Mouse (Mus musculus) MEL (cell line): ENCODE data around the gene Scube3. TPM values are rescaled to one million over a fixed set of nuclear protein-coding genes. Genes with fewer than 3 reads are reported as not detected.
A peak's percentile ranks its signal among the peaks of the same experiment; 100 is the strongest.

Source experiments
- DNase-seq: peaks from one replicate; pipeline ENCODE4 v3.0.0; 2011; ENCODE audit warnings: low read depth, low spot score
- H3K27ac ChIP-seq: 2 replicates; pipeline ENCODE4 v1.5.1; 2012; ENCODE audit warnings: low read depth, mild to moderate bottlenecking, control low read depth, low read length, moderate library complexity; ENCODE audit not compliant: control insufficient read depth
- H3K27me3 ChIP-seq, 2 experiments: fragments of 150-350 bp in 1 of 2; sonication (generic) in 1 of 2; 2 replicates each; pipeline ENCODE4 v1.6.1; 2012; ENCODE audit warnings: low read length in 2 of 2, mild to moderate bottlenecking in 2 of 2, improper control_type of control experiment in 1 of 2, moderate library complexity in 1 of 2; ENCODE audit not compliant: insufficient read depth in 2 of 2, control insufficient read depth in 1 of 2
- H3K36me3 ChIP-seq, 2 experiments: 2 replicates each; pipeline ENCODE4 v1.6.1; 2012 to 2014; ENCODE audit warnings: low read length in 2 of 2, improper control_type of control experiment in 1 of 2, inconsistent platforms in 1 of 2, mild to moderate bottlenecking in 1 of 2; ENCODE audit not compliant: insufficient read depth in 2 of 2, control insufficient read depth in 1 of 2
- H3K4me1 ChIP-seq, 2 experiments: fragments of 150-350 bp in 1 of 2; sonication (generic) in 1 of 2; 2 replicates each; pipeline ENCODE4 v1.6.1; 2012; ENCODE audit warnings: low read length in 2 of 2, improper control_type of control experiment in 1 of 2, mild to moderate bottlenecking in 1 of 2; ENCODE audit not compliant: insufficient read depth in 2 of 2, control insufficient read depth in 1 of 2
- H3K4me3 ChIP-seq, 2 experiments: fragments of 150-350 bp in 1 of 2; sonication (generic) in 1 of 2; 2 replicates each; pipeline ENCODE4 v1.5.1; 2012; ENCODE audit warnings: low read depth in 2 of 2, low read length in 2 of 2, mild to moderate bottlenecking in 2 of 2, moderate library complexity in 2 of 2, control low read depth in 1 of 2, improper control_type of control experiment in 1 of 2; ENCODE audit not compliant: control insufficient read depth in 1 of 2, insufficient read depth in 1 of 2
- H3K79me2 ChIP-seq: 2 replicates; pipeline ENCODE4 v1.6.1; 2012; ENCODE audit warnings: mild to moderate bottlenecking, low read length, moderate library complexity; ENCODE audit not compliant: control insufficient read depth, poor library complexity, insufficient read depth
- H3K9ac ChIP-seq: 2 replicates; pipeline ENCODE4 v1.6.1; 2012; ENCODE audit warnings: low read depth, mild to moderate bottlenecking, control low read depth, low read length, moderate library complexity; ENCODE audit not compliant: control insufficient read depth, poor library complexity, severe bottlenecking
- H3K9me3 ChIP-seq: fragments of 150-350 bp; sonication (generic); replicated peaks from 2 replicates; pipeline ENCODE4 v1.6.1; 2012; ENCODE audit warnings: mild to moderate bottlenecking, low read length, improper control_type of control experiment, moderate library complexity; ENCODE audit not compliant: insufficient read depth
- CHD1 ChIP-seq: IDR thresholded peaks from 2 replicates; pipeline ENCODE4 v1.6.1; 2012; ENCODE audit warnings: low read depth, mild to moderate bottlenecking, inconsistent platforms, low read length, improper control_type of control experiment
- CHD2 ChIP-seq: IDR thresholded peaks from 2 replicates; pipeline ENCODE4 v1.6.1; 2011; ENCODE audit warnings: low read length, improper control_type of control experiment
- E2F4 ChIP-seq: IDR thresholded peaks from 2 replicates; pipeline ENCODE4 v1.6.1; 2011; ENCODE audit warnings: low read depth, low read length, improper control_type of control experiment, borderline replicate concordance
- ELF1 ChIP-seq: IDR thresholded peaks from 2 replicates; pipeline ENCODE4 v1.6.1; 2014; ENCODE audit warnings: low read depth, mild to moderate bottlenecking, inconsistent platforms, low read length, improper control_type of control experiment, moderate library complexity
- EP300 ChIP-seq, 2 experiments: IDR thresholded peaks; 2 replicates each; pipeline ENCODE4 v1.6.1; 2011; ENCODE audit warnings: improper control_type of control experiment in 2 of 2, low read length in 2 of 2, low read depth in 1 of 2, mild to moderate bottlenecking in 1 of 2
- ETS1 ChIP-seq: IDR thresholded peaks from 2 replicates; pipeline ENCODE4 v1.6.1; 2012; ENCODE audit warnings: low read depth, mild to moderate bottlenecking, inconsistent platforms, low read length, improper control_type of control experiment, moderate library complexity
- HCFC1 ChIP-seq: IDR thresholded peaks from 2 replicates; pipeline ENCODE4 v1.6.1; 2012; ENCODE audit warnings: low read depth, mild to moderate bottlenecking, inconsistent platforms, low read length, improper control_type of control experiment, moderate library complexity
- JUND ChIP-seq: IDR thresholded peaks from 2 replicates; pipeline ENCODE4 v1.6.1; 2011; ENCODE audit warnings: low read depth, mild to moderate bottlenecking, improper control_type of control experiment, low read length
- MAFK ChIP-seq: IDR thresholded peaks from 2 replicates; pipeline ENCODE4 v1.6.1; 2011; ENCODE audit warnings: low read depth, mild to moderate bottlenecking, low read length, improper control_type of control experiment, borderline replicate concordance
- MAX ChIP-seq: IDR thresholded peaks from 2 replicates; pipeline ENCODE4 v1.6.1; 2011; ENCODE audit warnings: low read length, improper control_type of control experiment
- MAZ ChIP-seq: IDR thresholded peaks from 2 replicates; pipeline ENCODE4 v1.6.1; 2012; ENCODE audit warnings: low read depth, mild to moderate bottlenecking, inconsistent platforms, low read length, improper control_type of control experiment
- MXI1 ChIP-seq: IDR thresholded peaks from 2 replicates; pipeline ENCODE4 v1.6.1; 2011; ENCODE audit warnings: mild to moderate bottlenecking, low read depth, low read length, improper control_type of control experiment
- NELFE ChIP-seq: IDR thresholded peaks from 2 replicates; pipeline ENCODE4 v1.6.1; 2011; ENCODE audit warnings: low read depth, low read length, improper control_type of control experiment
- NRF1 ChIP-seq: IDR thresholded peaks from 2 replicates; pipeline ENCODE4 v1.6.1; 2014; ENCODE audit warnings: low read depth, mild to moderate bottlenecking, inconsistent platforms, low read length, improper control_type of control experiment, moderate library complexity; ENCODE audit not compliant: poor library complexity, insufficient read depth, severe bottlenecking
- POLR2A ChIP-seq, 2 experiments: IDR thresholded peaks; 2 replicates each; pipeline ENCODE4 v1.6.1; 2011 to 2012; ENCODE audit warnings: low read length in 2 of 2, mild to moderate bottlenecking in 2 of 2, control low read depth in 1 of 2, improper control_type of control experiment in 1 of 2, low read depth in 1 of 2, moderate library complexity in 1 of 2; ENCODE audit not compliant: control insufficient read depth in 1 of 2, insufficient read depth in 1 of 2, poor library complexity in 1 of 2
- POLR2AphosphoS2 ChIP-seq: IDR thresholded peaks from 2 replicates; pipeline ENCODE4 v1.6.1; 2011; ENCODE audit warnings: low read length, improper control_type of control experiment
- POLR2AphosphoS5 ChIP-seq: IDR thresholded peaks from 2 replicates; pipeline ENCODE4 v1.6.1; 2012; ENCODE audit warnings: low read depth, borderline replicate concordance, mild to moderate bottlenecking, inconsistent platforms, low read length, moderate library complexity, mixed read lengths
- SIN3A ChIP-seq: IDR thresholded peaks from 2 replicates; pipeline ENCODE4 v1.6.1; 2012; ENCODE audit warnings: low read length, improper control_type of control experiment, inconsistent platforms
- TBP ChIP-seq: IDR thresholded peaks from 2 replicates; pipeline ENCODE4 v1.8.0; 2011; ENCODE audit warnings: low read depth, low read length, improper control_type of control experiment
- TCF12 ChIP-seq: IDR thresholded peaks from 2 replicates; pipeline ENCODE4 v1.6.1; 2014; ENCODE audit warnings: low read depth, mild to moderate bottlenecking, inconsistent platforms, low read length, improper control_type of control experiment, moderate library complexity
- UBTF ChIP-seq: IDR thresholded peaks from 2 replicates; pipeline ENCODE4 v1.6.1; 2012; ENCODE audit warnings: low read depth, mild to moderate bottlenecking, inconsistent platforms, low read length, improper control_type of control experiment, moderate library complexity, borderline replicate concordance; ENCODE audit not compliant: insufficient read depth
- USF1 ChIP-seq: IDR thresholded peaks from 2 replicates; pipeline ENCODE4 v1.6.1; 2014; ENCODE audit warnings: low read depth, mild to moderate bottlenecking, inconsistent platforms, low read length, improper control_type of control experiment, moderate library complexity
- USF2 ChIP-seq, 2 experiments: IDR thresholded peaks; 2 replicates each; pipeline ENCODE4 v1.6.1; 2011 to 2012; ENCODE audit warnings: improper control_type of control experiment in 2 of 2, low read length in 2 of 2, borderline replicate concordance in 1 of 2, inconsistent platforms in 1 of 2, low read depth in 1 of 2, mild to moderate bottlenecking in 1 of 2; ENCODE audit not compliant: insufficient read depth in 1 of 2
- ZC3H11A ChIP-seq: IDR thresholded peaks from 2 replicates; pipeline ENCODE4 v1.6.1; 2012; ENCODE audit warnings: low read depth, mild to moderate bottlenecking, inconsistent platforms, low read length, improper control_type of control experiment
- ZKSCAN1 ChIP-seq: IDR thresholded peaks from 2 replicates; pipeline ENCODE4 v1.6.1; 2012; ENCODE audit warnings: low read depth, mild to moderate bottlenecking, inconsistent platforms, low read length, improper control_type of control experiment, moderate library complexity
- polyA plus RNA-seq, 2 experiments: library from polyadenylated mRNA; stranded (reverse) in 1 of 2; unstranded in 1 of 2; fragments of >175 nt in 1 of 2; fragments of >200 nt in 1 of 2; gene quantifications; 2 replicates each; pipeline versions ENCODE4 v1.2.1 to v1.2.4; 2012; ENCODE audit warnings: low replicate concordance in 2 of 2, low read depth in 1 of 2; ENCODE audit not compliant: insufficient read length in 2 of 2, insufficient read depth in 1 of 2, missing spikeins in 1 of 2
- total RNA-seq: library from RNA; depleted of rRNA; stranded (reverse); fragments of 300-350 nt; gene quantifications from 2 replicates; pipeline ENCODE4 v1.2.3, GENCODE M21; 2012

Gene Scube3
- total and polyA plus RNA-seq, 3 experiments, result 0.03 to 0.04 TPM; not detected in 1

DNA sequence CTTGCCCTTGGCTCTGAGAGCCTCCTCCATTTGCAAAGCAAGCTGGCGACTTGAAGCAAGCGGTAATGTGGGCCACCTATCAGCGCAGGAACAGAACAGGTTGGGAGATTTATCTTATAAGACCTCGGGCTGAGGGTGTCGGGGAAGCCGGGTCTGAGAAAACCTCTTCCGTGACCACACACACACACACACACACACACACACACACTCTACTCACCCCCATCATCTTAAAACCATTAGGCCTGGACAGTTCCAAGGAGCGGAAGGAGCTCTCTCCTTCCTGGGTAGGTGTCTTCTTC, 66.3 kb downstream of the Scube3 start (continued):
- TF ChIP-seq CHD1 (no peak), UBTF (0 out of 2 replicates have a peak, but pooled peaks have one; percentile 33), MAFK (no peak), POLR2AphosphoS2 (no peak), NELFE (no peak)
- TF ChIP-seq, all 39 proteins: peak for 7

- peak overlapping the region; percentile 85 for H3K9ac ChIP-seq
- peaks cover 0 to 24% of the 10 kb centered on the region in 2 experiments; a peak in 3 of 4 replicates for H3K36me3 ChIP-seq
- H3K27me3 ChIP-seq, result no peaks in the 10 kb centered on the region
- peak overlapping the region; percentile 96 for H3K27ac ChIP-seq
- peaks cover 39% of the 10 kb centered on the region for H3K79me2 ChIP-seq
- no peaks in the 10 kb centered on the region for H3K9me3 ChIP-seq
- peak overlapping the region; percentile 78 to 79 for H3K4me3 ChIP-seq
- DNase-seq, result peak; percentile 80
- TF ChIP-seq MXI1, result peak; percentile 65
- TF ChIP-seq POLR2A (IDR thresholded peaks at IDR 0.05; ENCODE audit: control insufficient read depth in 1 of 2, insufficient read depth in 1 of 2, low read depth in 1 of 2, low read length in 2 of 2, poor library complexity in 1 of 2), result peak in 1 of 2 experiments; percentile 30; a peak in 1 of 4 replicates
- no peak; the same call in 1 of the 2 replicates for TF ChIP-seq MAFK
- TF ChIP-seq EP300 (IDR thresholded peaks at IDR 0.05; ENCODE audit: low read depth in 1 of 2, low read length in 2 of 2), result peak; percentile 46 to 53; a peak in 3 of 4 replicates
- no peak for TF ChIP-seq ZC3H11A
- TF ChIP-seq UBTF, result no peak
- peak; percentile 67; the same call in 1 of the 2 replicates for TF ChIP-seq SIN3A
- 0 out of 2 replicates have a peak, but pooled peaks have one; percentile 23 for TF ChIP-seq ETS1
- TF ChIP-seq TBP, result peak; percentile 49; the same call in 1 of the 2 replicates
- 0 out of 2 replicates have a peak, but pooled peaks have one; percentile 27 for TF ChIP-seq TCF12
- no peak for TF ChIP-seq E2F4
- H3K4me1 ChIP-seq, result peaks cover 9 to 34% of the 10 kb centered on the region in 2 experiments
Measured at GRCm38 (mm10) chr17:28209457-28210110, 67.6 kb downstream of the Scube3 start.

- DNase-seq, result peak; percentile 86
- Histone ChIP-seq H3K4me3 (no peak overlapping the region), H3K4me1 (peaks cover 4 to 25% of the 10 kb centered on the region in 2 experiments), H3K9me3 (no peaks in the 10 kb centered on the region), H3K27ac (peak overlapping the region; percentile 84), H3K27me3 (no peaks in the 10 kb centered on the region), H3K79me2 (peaks cover 39% of the 10 kb centered on the region), H3K9ac (peak overlapping the region; percentile 39), H3K36me3 (peaks cover 1 to 16% of the 10 kb centered on the region in 2 experiments; a peak in 3 of 4 replicates)
- TF ChIP-seq ZC3H11A (no peak), USF2 (IDR thresholded peaks at IDR 0.05; ENCODE audit: borderline replicate concordance in 1 of 2, insufficient read depth in 1 of 2, low read depth in 1 of 2, low read length in 2 of 2) (no peak), HCFC1 (no peak), ETS1 (peak; percentile 62), ELF1 (no peak), USF1 (no peak), JUND (no peak), MXI1 (no peak), ZKSCAN1 (no peak), TCF12 (peak; percentile 80), TBP (peak; percentile 26; the same call in 1 of the 2 replicates), CHD2 (no peak), UBTF (no peak), NRF1 (no peak), MAX (no peak), POLR2AphosphoS2 (peak; percentile 27; the same call in 1 of the 2 replicates), POLR2A (IDR thresholded peaks at IDR 0.05; ENCODE audit: control insufficient read depth in 1 of 2, insufficient read depth in 1 of 2, low read depth in 1 of 2, low read length in 2 of 2, poor library complexity in 1 of 2) (peak in 1 of 2 experiments; percentile 31; a peak in 1 of 4 replicates), EP300 (IDR thresholded peaks at IDR 0.05; ENCODE audit: low read depth in 1 of 2, low read length in 2 of 2) (peak in 1 of 2 experiments; percentile 77), MAZ (0 out of 2 replicates have a peak, but pooled peaks have one; percentile 50), POLR2AphosphoS5 (no peak)
Measured at GRCm38 (mm10) chr17:28211921-28212341, 70.0 kb downstream of the Scube3 start.
